Mouse (Mus musculus) liver, adult 2 months (tissue): ENCODE results near the gene Adap2.

Source experiments
- CTCF ChIP-seq: fragments of 200-500 bp; IDR thresholded peaks from 2 replicates; pipeline ENCODE4 v1.5.1; 2011; ENCODE audit warnings: low read depth, low read length, control low read depth
- POLR2A ChIP-seq: fragments of 200-500 bp; IDR thresholded peaks from 2 replicates; pipeline ENCODE4 v1.6.1; 2011; ENCODE audit warnings: low read length, control low read depth; ENCODE audit not compliant: insufficient read depth; ENCODE audit errors: extremely low read depth

- TF ChIP-seq POLR2A = no peak
- TF ChIP-seq CTCF = no peak
Measured at GRCm38 (mm10) chr11:80142872-80143271, 11.0 kb upstream of the Adap2 start.
